Comparison of ENCODE assay signal across 9 mouse cellular contexts in genomic region chr4:103781398-103781797, GRCm38 (mm10).
DNase-seq lines count a peak whose midpoint lies in the region; ATAC-seq and TF ChIP-seq lines count a peak whose summit lies in the region.
"Had no signal": no experiment of that assay in that cellular context is flagged by ENCODE, and none has a peak within 500 bp of the region (broad histone marks: within the 10 kb centered on the region; RNA-seq: fewer than 3 reads in every experiment).

No protein-coding gene starts in this region.

- 82% methylated on average over 4 of the region's 4 CpGs for WGBS in liver, adult 2 months
- 56% methylated on average over 4 of the region's 4 CpGs for WGBS in liver, embryonic 12.5 days (ENCODE audit: insufficient replicate concordance)
- WGBS in kidney, embryonic 15.5 days = 56% methylated on average over 4 of the region's 4 CpGs
- WGBS in stomach, embryonic 16.5 days = 39% methylated on average over 4 of the region's 4 CpGs

- H3K9me3 ChIP-seq in liver, embryonic 12.5 days (replicated peaks) = no peaks in the 10 kb centered on the region
- H3K9me3 ChIP-seq in kidney, embryonic 15.5 days (replicated peaks) = no peaks in the 10 kb centered on the region
- no peaks in the 10 kb centered on the region for H3K9me3 ChIP-seq in stomach, embryonic 16.5 days (replicated peaks; ENCODE audit: control insufficient read depth, low read length)
- H3K9me3 ChIP-seq: neural tube, embryonic 12.5 days had no signal

- ATAC-seq in liver, embryonic 12.5 days = no peak
- peak; percentile 62 for ATAC-seq in kidney, embryonic 15.5 days (replicated peaks; ENCODE audit: low FRiP score)
- ATAC-seq in stomach, embryonic 16.5 days (ENCODE audit: insufficient read depth, low FRiP score) = peak; percentile 77

- H3K9ac ChIP-seq in liver, adult 2 months (ENCODE audit: low read depth, low read length) = no peak overlapping the region
- no peak overlapping the region for H3K9ac ChIP-seq in liver, embryonic 12.5 days
- H3K9ac ChIP-seq in kidney, embryonic 15.5 days = no peak overlapping the region
- no peak overlapping the region for H3K9ac ChIP-seq in stomach, embryonic 16.5 days (ENCODE audit: low read length)
- H3K9ac ChIP-seq: neural tube, embryonic 12.5 days had no signal

- no peak overlapping the region for H3K4me3 ChIP-seq in liver, adult 2 months (ENCODE audit: insufficient read depth, low read depth, low read length)
- H3K4me3 ChIP-seq in liver, embryonic 12.5 days = no peak overlapping the region
- H3K4me3 ChIP-seq in kidney, embryonic 15.5 days (replicated peaks) = no peak overlapping the region
- no peak overlapping the region for H3K4me3 ChIP-seq in stomach, embryonic 16.5 days (replicated peaks; ENCODE audit: low read length)
- H3K4me3 ChIP-seq: neural tube, embryonic 12.5 days had no signal

- no peak overlapping the region for H3K4me2 ChIP-seq in liver, embryonic 12.5 days
- H3K4me2 ChIP-seq in kidney, embryonic 15.5 days = no peak overlapping the region
- no peak overlapping the region for H3K4me2 ChIP-seq in stomach, embryonic 16.5 days (ENCODE audit: low read depth, low read length)
- H3K4me2 ChIP-seq: neural tube, embryonic 12.5 days had no signal

- H3K27ac ChIP-seq in liver, adult 2 months (replicated peaks; ENCODE audit: insufficient read depth, low read depth, low read length) = no peak overlapping the region
- H3K27ac ChIP-seq in liver, embryonic 12.5 days = no peak overlapping the region
- H3K27ac ChIP-seq in kidney, embryonic 15.5 days = no peak overlapping the region
- H3K27ac ChIP-seq in stomach, embryonic 16.5 days (ENCODE audit: low read length) = peak overlapping the region; percentile 18; the same call in 1 of the 2 replicates
- H3K27ac ChIP-seq: neural tube, embryonic 12.5 days had no signal

- H3K79me2 ChIP-seq in liver, adult 2 months (ENCODE audit: control insufficient read depth, insufficient read depth, low read length) = no peaks in the 10 kb centered on the region

- DNase-seq in adrenal gland, postnatal 10 days = peak; percentile 4
- no peak for DNase-seq in adrenal gland, postnatal 4 days (ENCODE audit: low spot score in 2 of 2)
- DNase-seq in liver, adult 2 months (ENCODE audit: extremely low read depth, low read depth, low spot score) = peak; percentile 5
- DNase-seq in embryo, embryonic 10 days (ENCODE audit: low spot score) = no peak
- no peak for DNase-seq in thymus, postnatal 4 days

- no peaks in the 10 kb centered on the region for H3K27me3 ChIP-seq in liver, adult 2 months (ENCODE audit: control insufficient read depth, insufficient read depth, low read length)
- no peaks in the 10 kb centered on the region for H3K27me3 ChIP-seq in liver, embryonic 12.5 days (replicated peaks)
- H3K27me3 ChIP-seq in kidney, embryonic 15.5 days = no peaks in the 10 kb centered on the region
- H3K27me3 ChIP-seq in stomach, embryonic 16.5 days (ENCODE audit: control insufficient read depth, insufficient read depth, low read length) = no peaks in the 10 kb centered on the region
- H3K27me3 ChIP-seq: neural tube, embryonic 12.5 days had no signal

- no peaks in the 10 kb centered on the region for H3K36me3 ChIP-seq in liver, adult 2 months (ENCODE audit: control insufficient read depth, insufficient read depth, low read length)
- H3K36me3 ChIP-seq in liver, embryonic 12.5 days = no peaks in the 10 kb centered on the region
- H3K36me3 ChIP-seq in kidney, embryonic 15.5 days = no peaks in the 10 kb centered on the region
- no peaks in the 10 kb centered on the region for H3K36me3 ChIP-seq in stomach, embryonic 16.5 days (ENCODE audit: control insufficient read depth, insufficient read depth, low read length)
- H3K36me3 ChIP-seq: neural tube, embryonic 12.5 days had no signal

- H3K4me1 ChIP-seq in liver, adult 2 months (ENCODE audit: control insufficient read depth, insufficient read depth, low read length) = no peaks in the 10 kb centered on the region
- H3K4me1 ChIP-seq in liver, embryonic 12.5 days = no peaks in the 10 kb centered on the region
- peaks cover 8% of the 10 kb centered on the region; the same call in 1 of the 2 replicates for H3K4me1 ChIP-seq in kidney, embryonic 15.5 days
- 0 out of 2 replicates have a peak, but pooled peaks cover 6% of the 10 kb centered on the region for H3K4me1 ChIP-seq in stomach, embryonic 16.5 days (ENCODE audit: control insufficient read depth, insufficient read depth, low read length)
- H3K4me1 ChIP-seq: neural tube, embryonic 12.5 days had no signal

- TF ChIP-seq POLR2A in liver, adult 2 months (IDR thresholded peaks at IDR 0.05; ENCODE audit: extremely low read depth, insufficient read depth, low read length) = no peak

- no peak for TF ChIP-seq CTCF in liver, adult 2 months (IDR thresholded peaks at IDR 0.05; ENCODE audit: low read depth, low read length)

Comparison
In these comparisons a context has a peak if more than half of its experiments do, and no peak if none do; other contexts are left out.
1. DNase-seq: peak in adrenal gland, postnatal 10 days (single experiment) and liver, adult 2 months (single experiment); none in adrenal gland, postnatal 4 days (0 of 2), embryo, embryonic 10 days (single experiment) and thymus, postnatal 4 days (single experiment).